Mouse (Mus musculus) monocyte, adult 5-6 weeks (primary cell): Measurements from ENCODE around the gene Hist1h4a. TPM values are rescaled to one million over a fixed set of nuclear protein-coding genes. Genes with fewer than 3 reads are reported as not detected.
A peak's percentile ranks its signal among the peaks of the same experiment; 100 is the strongest.

Experiments
- ATAC-seq: fragments of 153-309, 156-312 bp; replicated peaks from 2 replicates; pipeline ENCODE4 v1.8.0; 2017; ENCODE audit warnings: mild to moderate bottlenecking; ENCODE audit not compliant: low TSS enrichment, insufficient number of reproducible peaks, severe bottlenecking, poor library complexity, low FRiP score
- total RNA-seq: library from RNA; stranded (forward); fragments of 200-1000, 200-491, 200-594 nt; gene quantifications from 3 replicates; pipeline ENCODE4 v1.2.3, GENCODE M21; 2017

The Hist1h4a gene
- total RNA-seq, 1 experiment from 2014 or later = 43.2 TPM

DNA sequence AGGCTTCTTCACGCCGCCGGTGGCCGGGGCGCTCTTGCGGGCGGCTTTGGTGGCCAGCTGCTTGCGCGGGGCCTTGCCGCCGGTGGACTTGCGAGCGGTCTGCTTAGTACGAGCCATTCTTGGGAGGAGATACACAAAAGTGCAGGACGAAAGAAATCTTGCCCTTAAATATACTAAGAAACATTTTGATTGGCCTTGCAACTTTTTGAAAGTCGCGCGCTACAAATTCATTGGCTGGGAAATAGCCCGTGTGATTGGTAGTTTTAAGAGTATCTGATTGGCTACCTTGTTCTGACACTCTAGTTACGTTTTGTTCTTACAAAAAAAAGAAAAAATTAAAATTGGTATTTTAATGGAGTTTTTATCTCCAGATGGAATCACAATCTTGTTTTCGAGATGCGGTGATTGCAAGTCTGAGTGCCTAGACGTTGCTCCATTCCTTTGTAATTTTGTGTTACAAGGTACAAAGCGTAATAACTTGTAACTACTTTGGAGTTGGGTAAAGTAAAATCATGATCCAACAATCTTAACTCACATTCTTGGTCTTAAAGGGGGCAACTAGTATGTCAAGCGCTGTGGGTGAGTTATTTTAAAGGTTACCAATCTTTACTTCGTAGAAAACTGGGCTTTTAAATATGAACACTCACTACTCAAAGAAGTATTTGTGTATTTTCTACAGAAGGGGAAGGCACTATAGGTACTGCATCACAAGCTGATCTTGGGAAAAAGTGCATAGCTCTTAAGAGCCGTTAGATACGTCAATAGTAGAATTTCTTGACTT is 15.5 kb downstream of the Hist1h4a start, which contains the start of gene Hist1h3c:
Hist1h3c (minus strand) TSS at position 222 of the 781 bp plus-strand sequence.
- 0 out of 2 replicates have a peak, but pooled peaks have one; percentile 51 for ATAC-seq

DNA sequence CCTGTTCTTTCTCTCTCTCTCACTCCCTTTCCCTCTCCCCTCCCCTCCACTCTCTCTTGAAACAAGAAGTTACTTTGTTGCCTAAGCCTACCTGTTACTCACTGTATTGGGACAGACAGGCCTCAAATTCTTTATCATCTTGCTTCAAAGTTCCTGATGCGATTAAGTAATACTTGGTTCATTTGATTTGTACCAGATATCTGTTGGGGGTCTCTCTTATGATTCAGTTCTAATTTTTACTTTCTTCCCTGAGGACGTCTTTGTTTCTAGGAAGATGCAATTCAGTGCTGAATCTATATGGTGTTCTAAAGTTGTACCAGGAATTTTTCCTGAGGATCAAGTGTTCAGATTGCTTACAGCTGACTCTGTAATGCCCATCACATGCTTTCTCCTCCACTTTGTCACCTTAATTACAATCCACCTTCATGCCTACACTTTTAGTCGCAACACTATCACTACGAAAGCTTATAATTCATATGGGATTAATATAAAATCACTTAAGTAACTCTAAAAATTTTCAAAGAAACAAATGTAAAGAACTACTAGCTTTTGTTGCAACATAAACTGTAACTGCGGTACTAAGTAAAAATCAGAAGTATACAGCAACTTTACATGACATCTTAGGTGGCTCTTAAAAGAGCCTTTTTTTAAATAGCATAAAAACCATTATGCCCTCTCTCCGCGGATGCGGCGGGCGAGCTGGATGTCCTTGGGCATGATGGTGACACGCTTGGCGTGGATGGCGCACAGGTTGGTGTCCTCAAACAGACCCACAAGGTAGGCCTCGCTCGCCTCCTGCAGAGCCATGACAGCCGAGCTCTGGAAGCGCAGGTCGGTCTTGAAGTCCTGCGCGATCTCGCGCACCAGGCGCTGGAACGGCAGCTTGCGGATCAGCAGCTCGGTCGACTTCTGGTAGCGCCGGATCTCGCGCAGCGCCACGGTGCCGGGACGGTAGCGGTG is 16.3 kb downstream of the Hist1h4a start:
- no peak for ATAC-seq

DNA sequence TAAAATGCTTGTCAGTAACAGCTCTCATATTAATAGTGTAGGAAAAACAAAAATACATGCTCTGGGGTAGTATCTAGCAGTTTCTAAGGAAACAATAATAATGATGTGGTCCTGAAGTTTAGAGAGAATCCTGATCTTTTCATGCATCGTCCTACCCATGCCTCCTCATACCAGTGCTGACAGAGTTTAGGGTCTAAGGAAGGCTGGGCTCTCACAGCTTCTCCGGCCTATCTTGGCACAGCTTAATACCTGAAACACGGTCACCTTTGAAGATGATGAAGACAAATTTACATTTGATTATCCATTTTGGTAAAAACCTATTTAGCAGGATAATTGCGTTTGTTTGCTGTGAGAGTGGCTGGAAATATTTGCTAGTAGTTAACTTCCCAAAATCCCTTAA is 17.1 kb downstream of the Hist1h4a start:
- ATAC-seq = no peak

DNA sequence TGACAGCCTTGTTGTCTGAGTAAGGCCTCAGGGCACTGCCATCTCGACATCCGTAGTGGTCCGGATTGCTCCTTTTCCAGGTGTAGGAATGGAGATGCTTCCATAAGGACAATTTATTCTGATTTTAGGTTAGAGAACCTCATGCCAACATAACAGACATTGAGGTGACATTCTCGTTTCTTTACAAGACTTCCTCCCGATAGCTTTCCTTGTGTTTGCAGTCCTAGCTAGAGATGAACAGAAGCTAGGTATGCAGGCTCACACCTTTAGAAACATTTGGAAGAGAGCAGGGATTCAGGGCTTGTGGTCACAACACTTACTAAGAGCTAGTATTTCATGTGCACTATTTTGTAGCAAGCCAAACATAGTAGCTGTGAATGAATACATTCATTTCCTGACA is 17.8 kb downstream of the Hist1h4a start:
- no peak for ATAC-seq

DNA sequence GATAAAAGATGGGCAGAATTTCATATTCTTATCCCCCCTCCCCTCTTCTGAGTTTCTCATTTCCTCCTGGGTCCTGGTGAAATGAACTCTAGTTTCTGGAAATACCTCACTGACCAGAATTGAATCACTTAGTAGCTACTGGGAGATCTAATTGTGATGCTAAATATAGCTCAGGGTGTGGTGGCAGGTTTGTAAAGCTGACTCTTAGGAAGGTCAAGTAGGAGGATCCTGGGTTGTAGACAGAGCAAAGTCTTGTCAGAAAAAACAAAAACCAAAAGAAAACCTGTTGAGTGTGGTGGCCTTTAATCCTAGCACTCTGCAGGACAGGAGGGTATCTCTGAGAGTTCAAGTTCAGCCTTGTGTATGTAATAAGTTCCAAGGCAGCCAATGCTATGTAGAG is 19.0 kb downstream of the Hist1h4a start:
- ATAC-seq = no peak

DNA sequence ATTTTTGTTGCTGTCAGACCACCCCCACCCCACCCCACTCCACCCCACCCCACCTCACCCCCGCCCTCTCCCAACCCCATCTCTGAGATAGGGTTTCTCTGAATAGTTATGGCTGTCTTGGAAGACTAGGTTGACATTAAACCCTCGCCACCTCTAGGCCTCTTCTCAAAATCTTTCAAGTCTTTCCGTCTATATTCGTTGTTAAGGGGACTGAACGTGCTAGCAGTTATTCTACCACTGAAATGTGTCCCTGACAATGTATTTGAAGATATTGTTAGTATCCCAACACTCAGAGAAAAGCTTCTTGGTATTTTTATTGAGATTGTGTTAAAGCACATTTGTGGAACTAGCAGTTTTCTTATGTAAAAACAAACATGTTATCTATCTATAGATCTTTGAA is 20.1 kb downstream of the Hist1h4a start:
- ATAC-seq = no peak

DNA sequence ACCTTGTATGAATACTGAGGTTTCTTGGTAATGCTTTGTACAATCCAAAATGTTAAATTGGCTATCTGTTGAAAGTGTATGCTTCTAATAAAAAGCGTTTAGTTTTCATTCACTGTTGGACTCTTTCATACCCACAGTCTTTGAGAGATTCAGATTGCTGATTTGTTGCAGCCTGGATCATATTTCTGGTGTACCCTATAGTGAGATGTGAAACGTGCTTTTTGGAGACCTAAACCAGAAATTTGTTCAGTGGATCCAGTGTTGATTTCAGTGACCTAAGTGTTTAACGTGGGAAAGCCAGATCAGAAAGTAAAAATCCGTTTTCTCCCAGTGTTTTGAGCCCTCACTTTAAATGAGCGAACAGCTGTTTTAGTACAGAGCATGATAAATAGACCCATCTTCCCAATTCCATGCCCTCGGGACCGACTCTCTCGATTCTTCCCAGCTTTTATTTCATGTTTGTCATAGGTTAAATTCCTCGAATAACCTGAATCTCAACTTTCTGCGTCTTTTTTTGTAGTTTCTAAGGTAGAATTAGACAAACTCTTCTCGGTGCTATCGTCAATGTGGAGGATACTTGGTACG is 20.7 kb downstream of the Hist1h4a start:
- no peak for ATAC-seq

DNA sequence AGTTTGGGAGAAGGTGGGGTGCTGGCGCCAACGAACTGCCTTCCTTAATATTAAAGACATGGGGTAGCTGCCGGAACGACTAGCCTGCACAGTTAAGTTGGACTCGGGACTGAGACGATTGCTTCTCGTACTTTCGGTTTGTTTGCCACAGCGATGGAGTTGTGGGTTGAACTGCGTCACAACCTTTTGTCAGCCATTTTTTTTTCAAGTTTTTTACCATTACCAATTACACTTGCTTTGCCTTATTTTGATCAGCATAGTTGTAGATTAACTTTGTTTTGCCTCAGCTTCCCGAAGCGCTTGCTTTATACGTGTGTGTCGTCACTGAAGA is 21.1 kb downstream of the Hist1h4a start:
- peak; percentile 48; the same call in 1 of the 2 replicates for ATAC-seq

DNA sequence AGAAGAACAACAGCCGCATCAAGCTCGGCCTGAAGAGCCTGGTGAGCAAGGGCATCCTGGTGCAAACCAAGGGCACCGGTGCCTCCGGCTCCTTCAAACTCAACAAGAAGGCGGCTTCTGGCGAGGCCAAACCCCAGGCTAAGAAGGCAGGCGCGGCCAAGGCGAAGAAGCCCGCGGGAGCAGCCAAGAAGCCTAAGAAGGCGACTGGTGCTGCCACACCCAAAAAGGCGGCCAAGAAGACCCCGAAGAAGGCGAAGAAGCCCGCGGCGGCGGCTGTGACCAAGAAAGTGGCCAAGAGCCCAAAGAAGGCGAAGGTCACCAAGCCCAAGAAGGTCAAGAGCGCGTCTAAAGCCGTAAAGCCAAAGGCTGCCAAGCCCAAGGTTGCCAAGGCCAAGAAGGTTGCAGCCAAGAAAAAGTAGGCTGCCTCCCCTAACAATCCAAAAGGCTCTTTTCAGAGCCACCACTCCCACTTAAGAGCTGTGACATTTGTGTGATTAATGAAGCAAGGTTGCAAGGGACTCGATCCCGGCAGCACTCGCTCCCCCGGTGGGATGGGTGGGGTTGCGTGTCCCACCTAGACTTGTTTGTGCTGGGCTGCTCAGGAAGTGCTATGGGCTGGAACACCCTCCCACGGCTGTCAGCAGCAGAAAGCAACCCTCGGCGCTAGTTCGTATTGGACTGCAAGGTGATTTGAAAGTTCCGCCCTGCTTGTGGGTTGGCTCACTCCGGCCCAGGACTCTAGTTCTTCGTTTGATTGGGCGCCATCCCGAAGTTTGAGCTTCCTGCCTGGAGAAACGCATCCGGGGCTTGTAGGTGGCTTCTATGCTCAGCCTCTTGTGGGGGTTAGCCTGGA is 21.7 kb downstream of the Hist1h4a start:
- peak; percentile 86 for ATAC-seq

DNA sequence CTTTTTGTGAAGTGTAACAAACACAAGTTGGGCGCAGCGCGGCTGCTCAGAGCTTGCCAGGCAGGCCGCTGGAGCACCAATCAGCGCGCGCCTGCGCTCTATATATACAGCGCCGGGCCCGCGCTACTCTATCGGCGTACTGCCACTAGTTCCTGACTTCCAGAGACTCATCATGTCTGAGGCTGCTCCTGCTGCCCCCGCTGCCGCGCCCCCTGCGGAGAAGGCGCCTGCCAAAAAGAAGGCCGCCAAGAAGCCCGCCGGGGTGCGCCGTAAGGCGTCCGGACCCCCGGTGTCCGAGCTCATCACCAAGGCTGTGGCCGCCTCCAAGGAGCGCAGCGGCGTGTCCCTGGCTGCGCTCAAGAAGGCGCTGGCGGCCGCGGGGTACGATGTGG is 22.4 kb downstream of the Hist1h4a start, which contains the start of gene Hist1h1c:
Hist1h1c (plus strand) TSS at position 132 of the 392 bp plus-strand sequence.
- ATAC-seq = peak; percentile 78

DNA sequence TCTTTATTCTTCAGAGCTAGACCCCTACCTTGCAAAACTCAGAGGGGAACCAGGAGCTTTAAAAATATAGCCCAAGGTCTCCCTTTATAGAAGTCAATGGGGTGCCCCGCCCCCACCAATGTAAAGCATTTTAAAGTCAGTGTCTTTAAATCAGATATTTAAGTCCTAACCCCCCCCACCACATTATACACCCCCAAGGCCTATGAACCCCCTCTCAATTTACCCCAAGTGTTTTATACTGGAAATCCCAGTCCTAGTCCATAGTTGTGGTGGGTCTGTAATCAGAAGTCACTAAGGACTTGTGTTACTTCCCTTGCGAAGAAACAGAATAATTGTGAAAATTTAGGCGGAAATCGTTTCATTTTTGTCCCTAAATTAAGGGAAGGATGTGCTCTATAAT is 23.0 kb downstream of the Hist1h4a start:
- ATAC-seq = no peak

DNA sequence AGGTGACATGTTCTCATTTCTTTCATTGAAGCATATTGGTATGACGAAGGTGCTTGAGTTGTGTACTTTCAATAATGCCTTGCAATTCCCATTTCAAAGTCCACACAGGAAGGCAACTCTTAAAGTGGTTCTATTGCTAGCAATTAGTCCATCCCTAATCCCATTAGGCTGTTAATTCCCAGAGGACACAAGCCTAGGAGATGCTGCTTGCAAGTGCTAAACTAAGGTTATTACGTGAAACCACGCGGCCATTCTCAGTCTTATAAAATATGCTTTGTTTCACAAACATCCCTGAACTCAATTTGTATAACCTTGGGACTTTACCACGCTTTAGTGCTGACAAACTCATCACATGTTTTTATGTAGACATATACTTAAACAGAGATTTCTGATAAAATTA is 23.9 kb downstream of the Hist1h4a start:
- no peak for ATAC-seq

DNA sequence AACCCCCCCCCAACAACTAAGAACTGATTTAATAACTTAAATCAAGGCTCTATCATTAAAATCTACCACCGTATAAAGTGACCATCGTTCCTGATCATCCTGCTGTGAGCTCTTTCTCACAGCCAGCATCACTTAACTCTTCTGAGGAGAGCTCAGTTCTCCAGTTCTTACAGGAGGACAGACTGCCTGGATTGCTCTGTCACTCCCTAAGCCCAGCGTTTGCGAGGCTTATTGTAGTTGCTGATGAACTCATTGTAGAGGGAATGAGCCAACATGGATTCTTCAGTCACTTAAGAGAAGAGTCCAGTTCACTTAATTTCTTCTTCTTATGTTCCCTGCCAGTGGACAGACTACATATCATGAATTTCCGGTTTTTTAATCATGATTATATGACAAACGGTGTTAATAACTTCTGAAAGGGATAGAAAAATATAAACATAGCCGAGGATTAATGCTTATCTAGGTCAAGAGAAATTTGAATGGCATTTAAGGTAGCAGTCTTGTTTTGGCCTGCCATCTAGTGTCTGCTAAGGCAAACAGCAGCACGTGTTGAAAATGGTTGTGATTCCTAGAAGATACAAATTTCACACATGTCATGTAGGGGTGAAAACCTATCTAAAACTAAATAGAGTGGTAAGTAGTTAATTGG is 28.8 kb downstream of the Hist1h4a start:
- ATAC-seq = peak; percentile 64; the same call in 1 of the 2 replicates

DNA sequence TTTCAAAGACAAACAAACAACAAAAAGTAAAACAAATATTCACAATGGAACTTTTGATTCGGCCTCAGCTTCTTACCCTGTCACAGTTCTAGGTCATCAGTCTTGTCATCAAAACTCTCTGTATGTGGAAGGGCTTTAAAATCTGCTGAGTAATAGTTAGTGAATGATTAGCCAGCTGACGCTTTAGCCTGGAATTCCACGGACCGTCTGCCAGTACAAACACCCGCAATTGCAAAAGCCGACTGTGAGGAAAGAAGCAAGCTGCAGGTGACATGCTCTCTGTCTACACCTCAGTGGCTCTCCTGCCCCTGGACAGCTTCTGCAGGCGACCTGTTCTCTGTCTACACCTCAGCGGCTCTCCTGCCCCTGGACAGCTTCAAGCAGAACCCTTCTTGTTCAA is 30.6 kb downstream of the Hist1h4a start:
- no peak for ATAC-seq

DNA sequence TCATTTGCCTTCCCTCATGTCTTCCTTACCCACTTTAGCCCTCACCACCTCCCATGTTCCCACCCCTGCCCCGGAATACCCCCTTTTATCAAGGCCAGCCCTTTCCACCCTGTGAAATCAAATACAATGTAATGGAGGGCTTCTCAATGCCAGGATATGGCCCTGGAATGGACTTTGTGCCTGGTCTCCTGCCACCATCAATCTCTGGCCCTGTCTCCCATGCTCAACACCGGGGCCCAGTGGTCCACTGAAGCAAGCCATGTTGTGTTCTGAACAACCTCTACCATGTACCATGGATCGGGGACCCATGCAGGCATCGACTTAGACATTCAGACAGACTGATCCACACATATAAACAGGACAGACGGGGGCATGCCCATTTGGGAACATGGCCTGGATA is 31.3 kb downstream of the Hist1h4a start:
- no peak for ATAC-seq

DNA sequence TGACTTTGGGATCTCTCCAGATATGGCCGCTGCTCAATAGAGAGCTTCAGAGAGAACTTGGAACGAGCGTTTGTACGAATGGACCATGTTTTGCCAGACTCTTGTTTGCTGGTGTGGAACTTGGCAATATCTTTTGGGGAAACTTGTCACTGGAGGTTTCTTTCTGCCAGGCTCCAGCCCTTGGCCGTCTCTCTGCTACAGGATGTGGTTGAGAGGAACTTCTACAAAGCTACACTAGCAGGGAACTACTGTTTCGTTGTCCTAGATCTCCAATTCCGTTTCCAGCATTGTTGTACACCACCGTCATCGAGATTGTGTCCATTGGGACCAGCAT is 31.9 kb downstream of the Hist1h4a start:
- ATAC-seq = peak; percentile 58; the same call in 1 of the 2 replicates

DNA sequence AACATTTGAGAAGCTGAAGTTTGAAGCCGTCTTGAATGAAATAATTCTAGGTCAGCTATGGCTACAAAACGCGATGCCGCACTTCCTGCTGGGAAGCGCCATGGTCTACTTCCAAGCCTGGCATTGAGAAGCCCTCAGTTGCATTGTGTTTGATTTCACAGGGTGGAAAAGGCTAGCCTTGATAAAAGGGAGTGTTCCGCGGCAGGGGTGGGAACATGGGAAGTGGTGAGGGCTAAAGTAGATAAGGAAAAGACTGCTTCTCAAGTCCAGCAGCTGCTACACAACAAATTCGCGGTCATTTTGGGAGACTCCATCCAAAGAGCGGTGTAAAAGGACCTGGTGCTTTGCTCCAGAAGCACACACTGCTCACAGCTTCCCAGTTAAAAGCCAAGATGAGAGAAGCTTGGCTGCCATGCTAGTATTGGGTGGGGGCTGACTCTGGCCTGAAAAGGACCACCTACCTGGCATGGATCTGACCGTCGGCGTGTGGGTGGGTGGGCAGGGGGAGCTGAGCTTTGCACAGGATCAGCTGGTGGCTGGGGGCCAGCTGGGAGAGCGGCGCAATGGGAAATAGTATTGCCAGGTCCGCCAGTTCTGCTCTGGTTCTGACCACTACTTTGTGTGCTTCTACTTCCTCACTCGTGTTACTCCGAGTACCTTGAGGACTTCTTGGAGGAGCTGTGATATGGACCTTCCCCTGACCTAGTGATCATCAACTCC is 32.4 kb downstream of the Hist1h4a start:
- no peak for ATAC-seq
